Mouse (Mus musculus): ENCODE data around the gene Etnk1.

DNA sequence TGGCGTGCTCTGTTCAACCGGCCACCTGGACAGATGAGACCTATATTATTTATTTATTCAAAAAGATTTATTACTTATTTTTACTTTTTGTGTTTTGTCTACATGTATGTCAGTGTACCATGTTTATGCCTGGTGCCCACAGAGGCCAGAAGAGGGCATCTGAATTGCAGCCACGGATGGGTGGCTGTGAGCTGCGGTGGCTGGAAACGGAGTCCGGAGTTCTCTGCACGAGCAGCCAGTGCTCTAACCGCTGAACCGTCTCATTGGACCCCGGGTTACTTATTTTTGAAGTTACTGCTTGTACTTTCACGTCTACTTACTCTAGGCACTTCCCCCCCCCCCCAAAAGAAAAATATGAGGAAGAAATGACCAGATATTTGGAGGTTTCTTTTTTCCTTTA lies 65.7 kb downstream of the Etnk1 start:
- no peak for TF ChIP-seq CTCF (IDR thresholded peaks at IDR 0.05; ENCODE audit: low read depth)
- no peak for TF ChIP-seq EP300 (optimal IDR thresholded peaks at IDR 0.05)
